Mouse (Mus musculus): Measurements from ENCODE around the gene Dync1li1. TPM values are rescaled to one million over a fixed set of nuclear protein-coding genes. Genes with fewer than 3 reads are reported as not detected.
A peak's percentile ranks its signal among the peaks of the same experiment; 100 is the strongest.

Dync1li1 gene
- total RNA-seq, 2 experiments from 2014 or later, result 92.8 to 101 TPM

- no peak for DNase-seq (ENCODE audit: extremely low spot score in 1 of 2, low spot score in 1 of 2)
These were observed 71.8 kb downstream of the Dync1li1 start for GRCm38 (mm10) chr9:114760353-114760752.

- no peak for DNase-seq (ENCODE audit: extremely low spot score in 1 of 2, low spot score in 1 of 2)
These were observed 73.3 kb downstream of the Dync1li1 start for GRCm38 (mm10) chr9:114761848-114762247.

- peak in 1 of 2 experiments; percentile 38 for DNase-seq (ENCODE audit: extremely low spot score in 1 of 2, low spot score in 1 of 2)
These were observed 74.8 kb downstream of the Dync1li1 start for GRCm38 (mm10) chr9:114763341-114763740.

- peak in 1 of 2 experiments; percentile 50 for DNase-seq (ENCODE audit: extremely low spot score in 1 of 2, low spot score in 1 of 2)
These were observed 78.4 kb downstream of the Dync1li1 start for GRCm38 (mm10) chr9:114767030-114767429.

- no peak for DNase-seq (ENCODE audit: extremely low spot score in 1 of 2, low spot score in 1 of 2)
These were observed 78.9 kb downstream of the Dync1li1 start for GRCm38 (mm10) chr9:114767507-114767906.

- no peak for DNase-seq (ENCODE audit: extremely low spot score in 1 of 2, low spot score in 1 of 2)
These were observed 79.5 kb downstream of the Dync1li1 start for GRCm38 (mm10) chr9:114768066-114768465.

- no peak for DNase-seq (ENCODE audit: extremely low spot score in 1 of 2, low spot score in 1 of 2)
These were observed 81.6 kb downstream of the Dync1li1 start for GRCm38 (mm10) chr9:114770224-114770623.

GRCm38 (mm10) chr9:114771565-114771964 lies 83.0 kb downstream of the Dync1li1 start:
- no peak for DNase-seq (ENCODE audit: extremely low spot score in 1 of 2, low spot score in 1 of 2)

Other genes with a start within 250 kb of the Dync1li1 start
- not detected for gene Ccr4, start 183.9 kb upstream of the Dync1li1 start, total RNA-seq (2021)
- not detected for gene C130032M10Rik, start 173.1 kb upstream of the Dync1li1 start, total RNA-seq (2021)
- gene Trim71, start 124.4 kb upstream of the Dync1li1 start, total RNA-seq (2021), result 1 to 10 TPM in 1 of 2 experiments, under 1 TPM in 1; 0.91 to 1.2 TPM
- 10 to 100 TPM; 50.8 to 51.9 TPM for gene Cnot10, start 48.6 kb upstream of the Dync1li1 start, total RNA-seq (2021)
- gene Cmtm6, start 42.3 kb downstream of the Dync1li1 start, total RNA-seq (2021), result 10 to 100 TPM; 21.4 to 21.8 TPM
- gene Cmtm7, start 93.1 kb downstream of the Dync1li1 start, total RNA-seq (2021), result 1 to 10 TPM; 4.9 to 5.1 TPM
- 1 to 10 TPM; 1.8 to 2.0 TPM for gene Cmtm8, start 155.4 kb downstream of the Dync1li1 start, total RNA-seq (2021)
- 10 to 100 TPM; 78.2 to 84.7 TPM for gene Gpd1l, start 245.2 kb downstream of the Dync1li1 start, total RNA-seq (2021)